Mouse (Mus musculus): Measurements from ENCODE around the gene Reps2. TPM values are rescaled to one million over a fixed set of nuclear protein-coding genes. Genes with fewer than 3 reads are reported as not detected.
A peak's percentile ranks its signal among the peaks of the same experiment; 100 is the strongest.

Reps2 gene
- polyA plus RNA-seq, 1 experiment: 24.6 TPM

DNA sequence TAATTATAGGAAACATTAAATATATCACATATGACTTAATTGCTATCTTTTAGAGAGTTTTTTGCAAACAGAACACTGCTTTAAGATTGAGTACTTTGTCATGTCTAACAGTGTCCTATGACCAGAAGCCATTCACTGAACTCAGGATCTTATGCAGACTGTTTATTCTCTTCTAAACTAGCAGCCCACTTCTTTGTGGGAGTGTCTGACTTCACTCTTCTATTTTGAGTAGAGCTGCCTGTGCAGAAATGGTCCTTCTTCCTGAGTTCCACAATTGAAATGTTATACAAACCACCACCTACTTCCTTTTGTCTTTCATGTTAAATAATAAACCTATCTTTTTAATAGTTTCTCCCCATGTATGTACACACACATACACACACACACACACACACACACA lies 98.4 kb downstream of the Reps2 start:
- TF ChIP-seq POLR2A (IDR thresholded peaks at IDR 0.05; ENCODE audit: borderline replicate concordance, insufficient read depth, low read length) (no peak), CTCF (IDR thresholded peaks at IDR 0.05; ENCODE audit: borderline replicate concordance, insufficient read depth, low read depth, low read length) (no peak)
- Histone ChIP-seq H3K4me3 (replicated peaks; ENCODE audit: insufficient read depth, low read depth, low read length) (no peak overlapping the region), H3K4me1 (ENCODE audit: control insufficient read depth, insufficient read depth, low read length) (peaks cover 2% of the 10 kb centered on the region; the same call in 1 of the 2 replicates), H3K27me3 (ENCODE audit: control insufficient read depth, insufficient read depth, low read length) (no peaks in the 10 kb centered on the region), H3K27ac (ENCODE audit: insufficient read depth, low read length) (no peak overlapping the region)
- DNase-seq: no peak

- TF ChIP-seq CTCF (IDR thresholded peaks at IDR 0.05; ENCODE audit: borderline replicate concordance, insufficient read depth, low read depth, low read length) (no peak), POLR2A (IDR thresholded peaks at IDR 0.05; ENCODE audit: borderline replicate concordance, insufficient read depth, low read length) (no peak)
- no peak overlapping the region for H3K4me3 ChIP-seq (replicated peaks; ENCODE audit: insufficient read depth, low read depth, low read length)
- H3K27ac ChIP-seq (ENCODE audit: insufficient read depth, low read length): no peak overlapping the region; the same call in 1 of the 2 replicates
- DNase-seq: peak in 1 of 2 experiments; percentile 54
- 0% methylated on average over 1 of the region's 1 CpGs for WGBS
- H3K27me3 ChIP-seq (ENCODE audit: control insufficient read depth, insufficient read depth, low read length): no peaks in the 10 kb centered on the region
- peaks cover 2% of the 10 kb centered on the region; the same call in 1 of the 2 replicates for H3K4me1 ChIP-seq (ENCODE audit: control insufficient read depth, insufficient read depth, low read length)
Measured at GRCm38 (mm10) chrX:162542576-162543227, 100.7 kb downstream of the Reps2 start.

- WGBS: 96% methylated on average over 1 of the region's 1 CpGs
- TF ChIP-seq POLR2A (IDR thresholded peaks at IDR 0.05; ENCODE audit: borderline replicate concordance, insufficient read depth, low read length) (no peak), CTCF (IDR thresholded peaks at IDR 0.05; ENCODE audit: borderline replicate concordance, insufficient read depth, low read depth, low read length) (no peak)
- DNase-seq: no peak
- H3K27me3 ChIP-seq (ENCODE audit: control insufficient read depth, insufficient read depth, low read length): no peaks in the 10 kb centered on the region
- no peak overlapping the region for H3K4me3 ChIP-seq (replicated peaks; ENCODE audit: insufficient read depth, low read depth, low read length)
- H3K27ac ChIP-seq (ENCODE audit: insufficient read depth, low read length): no peak overlapping the region
- H3K4me1 ChIP-seq (ENCODE audit: control insufficient read depth, insufficient read depth, low read length): peaks cover 2% of the 10 kb centered on the region; the same call in 1 of the 2 replicates
Measured at GRCm38 (mm10) chrX:162541961-162542360, 101.5 kb downstream of the Reps2 start.

GRCm38 (mm10) chrX:162531016-162531415 lies 112.4 kb downstream of the Reps2 start:
- Histone ChIP-seq H3K27me3 (ENCODE audit: control insufficient read depth, insufficient read depth, low read length) (no peaks in the 10 kb centered on the region), H3K4me3 (replicated peaks; ENCODE audit: insufficient read depth, low read depth, low read length) (no peak overlapping the region), H3K27ac (ENCODE audit: insufficient read depth, low read length) (no peak overlapping the region), H3K4me1 (ENCODE audit: control insufficient read depth, insufficient read depth, low read length) (no peaks in the 10 kb centered on the region)
- DNase-seq: no peak
- 93% methylated on average over 2 of the region's 2 CpGs for whole genome bisulfite sequencing
- no peak for TF ChIP-seq CTCF (IDR thresholded peaks at IDR 0.05; ENCODE audit: borderline replicate concordance, insufficient read depth, low read depth, low read length)
- no peak for TF ChIP-seq POLR2A (IDR thresholded peaks at IDR 0.05; ENCODE audit: borderline replicate concordance, insufficient read depth, low read length)

GRCm38 (mm10) chrX:162527240-162527639 lies 116.2 kb downstream of the Reps2 start:
- Histone ChIP-seq H3K27me3 (ENCODE audit: control insufficient read depth, insufficient read depth, low read length) (no peaks in the 10 kb centered on the region), H3K4me1 (ENCODE audit: control insufficient read depth, insufficient read depth, low read length) (no peaks in the 10 kb centered on the region), H3K27ac (ENCODE audit: insufficient read depth, low read length) (no peak overlapping the region), H3K4me3 (replicated peaks; ENCODE audit: insufficient read depth, low read depth, low read length) (no peak overlapping the region)
- 27% methylated on average over 2 of the region's 2 CpGs for WGBS
- TF ChIP-seq POLR2A (IDR thresholded peaks at IDR 0.05; ENCODE audit: borderline replicate concordance, insufficient read depth, low read length) (no peak), CTCF (IDR thresholded peaks at IDR 0.05; ENCODE audit: borderline replicate concordance, insufficient read depth, low read depth, low read length) (peak; percentile 76)
- peak; percentile 61 to 68 for DNase-seq

- no peak for DNase-seq
- H3K4me3 ChIP-seq (replicated peaks; ENCODE audit: insufficient read depth, low read depth, low read length): no peak overlapping the region
- H3K27me3 ChIP-seq (ENCODE audit: control insufficient read depth, insufficient read depth, low read length): no peaks in the 10 kb centered on the region
- TF ChIP-seq POLR2A (IDR thresholded peaks at IDR 0.05; ENCODE audit: borderline replicate concordance, insufficient read depth, low read length): no peak
- no peak for TF ChIP-seq CTCF (IDR thresholded peaks at IDR 0.05; ENCODE audit: borderline replicate concordance, insufficient read depth, low read depth, low read length)
- H3K27ac ChIP-seq (ENCODE audit: insufficient read depth, low read length): no peak overlapping the region
- no peaks in the 10 kb centered on the region for H3K4me1 ChIP-seq (ENCODE audit: control insufficient read depth, insufficient read depth, low read length)
- WGBS: 58% methylated on average over 9 of the region's 9 CpGs
Measured at GRCm38 (mm10) chrX:162521831-162522514, 121.5 kb downstream of the Reps2 start.

DNA sequence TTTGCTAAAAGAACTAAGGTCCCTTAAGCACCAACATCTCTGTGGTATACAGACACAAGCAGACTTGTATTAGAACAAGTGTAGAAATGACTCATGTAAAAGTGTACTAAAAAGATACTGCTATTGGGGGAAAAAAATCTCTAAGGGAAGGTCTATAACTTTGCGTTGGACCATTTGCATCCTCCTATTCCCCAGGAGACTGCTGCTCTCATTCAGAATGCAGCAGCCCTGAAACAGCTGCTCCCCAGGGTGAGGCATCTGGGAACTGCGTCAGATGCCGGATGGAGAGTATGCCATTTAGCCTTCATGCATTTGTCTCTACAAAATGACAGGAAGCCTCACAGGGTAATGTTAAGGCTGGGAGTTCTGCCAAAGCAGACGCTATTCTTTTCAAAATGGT lies 122.3 kb downstream of the Reps2 start:
- Histone ChIP-seq H3K27ac (ENCODE audit: insufficient read depth, low read length) (no peak overlapping the region), H3K4me3 (replicated peaks; ENCODE audit: insufficient read depth, low read depth, low read length) (no peak overlapping the region), H3K4me1 (ENCODE audit: control insufficient read depth, insufficient read depth, low read length) (no peaks in the 10 kb centered on the region), H3K27me3 (ENCODE audit: control insufficient read depth, insufficient read depth, low read length) (no peaks in the 10 kb centered on the region)
- no peak for DNase-seq
- WGBS: 44% methylated on average over 4 of the region's 4 CpGs
- no peak for TF ChIP-seq CTCF (IDR thresholded peaks at IDR 0.05; ENCODE audit: borderline replicate concordance, insufficient read depth, low read depth, low read length)
- no peak for TF ChIP-seq POLR2A (IDR thresholded peaks at IDR 0.05; ENCODE audit: borderline replicate concordance, insufficient read depth, low read length)

- H3K27ac ChIP-seq (ENCODE audit: insufficient read depth, low read length): no peak overlapping the region
- no peak for DNase-seq
- no peak overlapping the region for H3K4me3 ChIP-seq (replicated peaks; ENCODE audit: insufficient read depth, low read depth, low read length)
- no peaks in the 10 kb centered on the region for H3K27me3 ChIP-seq (ENCODE audit: control insufficient read depth, insufficient read depth, low read length)
- H3K4me1 ChIP-seq (ENCODE audit: control insufficient read depth, insufficient read depth, low read length): no peaks in the 10 kb centered on the region
- 68% methylated on average over 2 of the region's 2 CpGs for WGBS
- TF ChIP-seq POLR2A (IDR thresholded peaks at IDR 0.05; ENCODE audit: borderline replicate concordance, insufficient read depth, low read length) (no peak), CTCF (IDR thresholded peaks at IDR 0.05; ENCODE audit: borderline replicate concordance, insufficient read depth, low read depth, low read length) (no peak)
Measured at GRCm38 (mm10) chrX:162520374-162520773, 123.1 kb downstream of the Reps2 start.
